ENCODE assay signal across 8 mouse cellular contexts in genomic region chr8:78820673-78821310, GRCm38 (mm10). TPM values are rescaled to one million over a fixed set of nuclear protein-coding genes. Genes with fewer than 3 reads are reported as not detected.
A peak's percentile ranks its signal among the peaks of the same experiment; 100 is the strongest.
DNase-seq lines count a peak whose midpoint lies in the region; ATAC-seq lines count a peak whose summit lies in the region.

Gene Lsm6, minus strand, starts transcription at chr8:78821140.

- peak within 1 kb of the TSS; percentile 53 for H3K4me2 ChIP-seq in lung, embryonic 16.5 days (ENCODE audit: low read depth, low read length)

- H3K9ac ChIP-seq in lung, embryonic 16.5 days (ENCODE audit: low read length) = peak within 1 kb of the TSS; percentile 94

- H3K36me3 ChIP-seq in lung, embryonic 16.5 days (ENCODE audit: control insufficient read depth, insufficient read depth, low read length) = no peaks in the 10 kb centered on the region

- H3K27ac ChIP-seq in lung, embryonic 16.5 days (ENCODE audit: low read length) = peak within 1 kb of the TSS; percentile 99

- peak within 1 kb of the TSS; percentile 90 for H3K4me3 ChIP-seq in lung, embryonic 16.5 days (ENCODE audit: low read length)

- no peaks in the 10 kb centered on the region for H3K9me3 ChIP-seq in lung, embryonic 16.5 days (ENCODE audit: control insufficient read depth, low read length)

- peaks cover 16% of the 10 kb centered on the region; the same call in 1 of the 2 replicates for H3K4me1 ChIP-seq in lung, embryonic 16.5 days (replicated peaks; ENCODE audit: control insufficient read depth, insufficient read depth, low read length)

- WGBS in lung, embryonic 16.5 days = under 1% methylated on average over 66 of the region's 70 CpGs

- peak; percentile 80 to 90 for ATAC-seq in hematopoietic stem cell, adult 5-6 weeks (replicated peaks in 1 of 2; ENCODE audit: insufficient read depth in 1 of 2, low FRiP score in 2 of 2, low TSS enrichment in 1 of 2, low read depth in 1 of 2, poor library complexity in 2 of 2, severe bottlenecking in 2 of 2)
- peak; percentile 94 for ATAC-seq in lung, embryonic 16.5 days (ENCODE audit: low read depth)

- DNase-seq in MEL-GATA-1-ER (ENCODE audit: extremely low read depth, low read depth) = peak; percentile 86
- DNase-seq in cerebellum, adult 8-10 months = peak; percentile 100
- DNase-seq in forelimb bud, embryonic 11.5 days (ENCODE audit: low read depth, low spot score) = peak; percentile 97
- DNase-seq in layer of hippocampus, adult 9-10 months (ENCODE audit: low spot score) = peak; percentile 92
- peak; percentile 99 for DNase-seq in ovary, postnatal 10 days (ENCODE audit: low spot score)
- peak; percentile 96 to 99 for DNase-seq in thymus, postnatal 10 days (ENCODE audit: low spot score in 2 of 2)

- no peaks in the 10 kb centered on the region for H3K27me3 ChIP-seq in lung, embryonic 16.5 days (ENCODE audit: control insufficient read depth, insufficient read depth, low read depth, low read length)

RNA-seq across cellular contexts. Expression of gene Lsm6, which starts in this region (rescaled TPM):
- 52.2 and 132 TPM in 2 replicates for total RNA-seq in hematopoietic stem cell, adult 5-6 weeks (2017)
- 190 and 196 TPM in 2 replicates for polyA plus RNA-seq in lung, embryonic 16.5 days (2015; fragmentation: Nextera tagmentation; extraction: Ambion mirVana)

Comparison
In these comparisons a context has a peak if more than half of its experiments do, and no peak if none do; other contexts are left out.
1. Peak in every context shown above with its lines: DNase-seq, ATAC-seq, H3K4me3 ChIP-seq and H3K27ac ChIP-seq.